Mouse (Mus musculus) olfactory bulb, adult 2 months (tissue): ENCODE results near the gene Smim4. TPM values are rescaled to one million over a fixed set of nuclear protein-coding genes. Genes with fewer than 3 reads are reported as not detected.

Source experiments
- H3K27ac ChIP-seq: fragments of 200-500 bp; 2 replicates; pipeline ENCODE4 v1.5.1; 2012; ENCODE audit warnings: low read depth, low read length; ENCODE audit not compliant: insufficient read depth
- H3K4me1 ChIP-seq: fragments of 200-500 bp; 2 replicates; pipeline ENCODE4 v1.6.1; 2012; ENCODE audit warnings: low read length; ENCODE audit not compliant: control insufficient read depth, insufficient read depth
- H3K4me3 ChIP-seq: fragments of 200-500 bp; 2 replicates; pipeline ENCODE4 v1.5.1; 2012; ENCODE audit warnings: mild to moderate bottlenecking, low read depth, low read length, moderate library complexity; ENCODE audit not compliant: insufficient read depth
- CTCF ChIP-seq: fragments of 200-500 bp; IDR thresholded peaks from 2 replicates; pipeline ENCODE4 v1.5.1; 2012; ENCODE audit warnings: low read depth, mild to moderate bottlenecking, low read length, moderate library complexity; ENCODE audit not compliant: insufficient read depth
- POLR2A ChIP-seq: fragments of 200-500 bp; IDR thresholded peaks from 2 replicates; pipeline ENCODE4 v1.6.1; 2012; ENCODE audit warnings: mild to moderate bottlenecking, low read depth, low read length, moderate library complexity; ENCODE audit not compliant: insufficient read depth
- WGBS: fragments of 180-500 bp; shearing (Covaris S2); methylation state at CpG from one replicate; pipeline ENCODE4 v1.1.7; 2018; 5-methylcytosine and 5-hydroxymethylcytosine counted together
- polyA plus RNA-seq: library from polyadenylated mRNA; stranded (reverse); fragments of >200 nt; gene quantifications from 2 replicates; pipeline ENCODE4 v1.2.4, GENCODE M21; 2012; ENCODE audit warnings: low replicate concordance; ENCODE audit not compliant: missing spikeins, insufficient read depth, insufficient read length

Smim4 gene
- polyA plus RNA-seq, 1 experiment: not detected

DNA sequence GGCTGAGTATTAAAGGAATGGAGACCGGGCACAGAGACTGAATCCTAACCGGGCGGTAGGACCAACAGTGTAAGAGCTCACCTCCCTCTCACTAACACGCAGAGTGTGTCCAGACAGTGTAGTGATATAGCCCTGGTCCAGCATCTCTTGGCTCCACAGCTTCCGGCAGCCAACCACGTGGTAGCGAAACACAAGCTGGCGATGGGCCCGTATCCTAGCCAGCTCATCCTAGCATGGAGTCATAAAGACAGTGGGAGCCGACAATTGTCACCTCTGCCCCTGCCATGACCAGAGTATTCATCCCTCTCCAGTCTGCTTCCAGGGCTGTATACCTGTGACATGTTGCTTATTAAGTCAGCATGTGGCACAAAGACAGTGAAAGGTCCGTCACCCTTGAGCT is 16.9 kb upstream of the Smim4 start:
- 91% methylated on average over 11 of the region's 11 CpGs for WGBS
- no peak overlapping the region for H3K27ac ChIP-seq
- no peak for TF ChIP-seq POLR2A
- no peak for TF ChIP-seq CTCF
- H3K4me3 ChIP-seq: no peak overlapping the region
- no peaks in the 10 kb centered on the region for H3K4me1 ChIP-seq

DNA sequence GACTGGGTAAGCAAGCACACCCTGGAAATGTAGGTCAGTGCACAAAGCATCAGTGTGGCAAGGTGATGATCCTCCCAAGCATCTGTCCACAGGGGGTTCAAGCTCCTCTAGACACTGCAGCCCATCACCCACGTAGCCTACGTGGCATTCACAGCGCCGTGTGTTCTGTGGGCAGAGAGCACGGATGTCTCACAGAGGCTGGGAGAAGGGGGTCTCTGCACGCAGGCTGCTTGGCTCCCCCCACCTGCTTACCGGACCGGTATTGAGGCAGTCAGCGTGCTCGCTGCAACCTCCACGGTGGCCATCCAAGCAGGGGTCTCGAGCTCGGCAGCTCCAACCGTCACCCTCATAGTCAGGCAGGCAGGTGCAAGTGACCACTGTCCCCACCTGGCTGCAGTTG is 12.3 kb upstream of the Smim4 start:
- no peak for TF ChIP-seq POLR2A
- Histone ChIP-seq H3K27ac (no peak overlapping the region), H3K4me3 (no peak overlapping the region), H3K4me1 (0 out of 2 replicates have a peak, but pooled peaks cover 3% of the 10 kb centered on the region)
- WGBS: 97% methylated on average over 14 of the region's 14 CpGs

DNA sequence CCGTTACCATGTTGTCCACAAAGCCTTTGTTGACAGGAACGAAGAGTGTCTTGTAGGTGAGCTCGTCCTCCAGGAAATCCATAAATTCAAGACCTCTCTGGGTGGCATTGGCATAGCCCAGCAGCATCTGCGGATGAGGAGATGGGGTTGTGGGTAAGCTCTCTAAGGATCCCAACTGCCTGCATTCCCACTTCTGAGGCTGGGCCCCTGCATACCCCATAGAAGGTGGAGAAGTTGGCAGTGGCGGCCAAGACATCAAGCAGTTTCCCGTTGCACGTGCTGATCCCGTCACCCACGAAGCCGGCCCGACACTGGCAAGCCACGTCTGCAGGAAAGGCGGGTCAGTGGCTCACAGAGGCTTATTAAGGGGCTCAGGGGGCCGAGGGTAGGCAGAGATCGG is 11.4 kb upstream of the Smim4 start:
- Histone ChIP-seq H3K4me3 (no peak overlapping the region), H3K4me1 (0 out of 2 replicates have a peak, but pooled peaks cover 3% of the 10 kb centered on the region), H3K27ac (no peak overlapping the region)
- 89% methylated on average over 15 of the region's 15 CpGs for WGBS
- TF ChIP-seq CTCF (no peak), POLR2A (no peak)

DNA sequence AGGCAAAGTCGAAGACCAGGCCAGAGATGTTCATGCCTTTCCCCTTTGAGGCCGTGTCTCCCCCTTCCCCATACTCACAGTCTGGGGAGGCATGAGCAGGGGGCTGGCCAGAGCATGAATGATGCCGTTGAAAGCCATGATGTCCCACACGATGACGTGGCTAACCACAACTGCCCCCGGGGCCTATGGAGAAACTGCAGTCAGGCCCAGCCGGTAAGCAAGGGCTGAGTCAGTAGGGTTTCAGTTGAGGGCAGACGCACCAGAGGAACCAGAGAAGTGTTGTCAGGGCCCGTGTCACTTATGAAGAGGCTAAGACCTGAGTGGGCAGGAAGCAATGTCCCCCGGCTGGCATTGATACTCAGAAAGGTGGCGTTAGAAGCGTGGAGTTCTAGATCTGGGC is 10.9 kb upstream of the Smim4 start:
- Histone ChIP-seq H3K4me3 (no peak overlapping the region), H3K27ac (no peak overlapping the region), H3K4me1 (peaks cover 3% of the 10 kb centered on the region; the same call in 1 of the 2 replicates)
- WGBS: 90% methylated on average over 12 of the region's 12 CpGs
- TF ChIP-seq CTCF: no peak
- no peak for TF ChIP-seq POLR2A

DNA sequence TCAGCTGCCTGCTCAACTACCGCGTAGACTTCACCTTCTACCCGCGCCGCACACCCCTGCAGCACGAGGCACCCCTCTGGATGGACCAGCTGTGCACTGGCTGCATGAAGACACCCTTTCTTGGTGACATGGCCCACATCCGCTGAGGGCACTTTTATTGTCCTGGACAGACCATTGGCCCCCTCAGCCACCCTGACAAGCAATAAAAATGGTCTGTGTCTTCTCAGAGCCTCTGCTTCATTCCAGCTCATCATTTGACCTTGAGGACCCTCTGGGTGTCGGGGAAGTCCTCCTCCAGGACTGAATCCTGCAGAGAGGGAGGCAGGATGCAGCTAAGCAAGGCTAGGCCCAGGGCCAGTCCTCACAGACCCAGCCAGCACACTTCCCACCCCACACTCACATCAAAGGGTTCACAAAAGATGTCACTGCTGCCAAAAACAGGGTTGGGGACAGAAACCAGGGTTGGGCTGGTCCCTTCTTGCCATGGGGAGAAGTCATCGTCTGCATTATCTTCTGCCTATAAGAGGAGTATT is 10.2 kb upstream of the Smim4 start:
- Histone ChIP-seq H3K27ac (no peak overlapping the region), H3K4me3 (no peak overlapping the region), H3K4me1 (peaks cover 8% of the 10 kb centered on the region)
- WGBS: 89% methylated on average over 9 of the region's 9 CpGs
- TF ChIP-seq POLR2A (no peak), CTCF (no peak)

DNA sequence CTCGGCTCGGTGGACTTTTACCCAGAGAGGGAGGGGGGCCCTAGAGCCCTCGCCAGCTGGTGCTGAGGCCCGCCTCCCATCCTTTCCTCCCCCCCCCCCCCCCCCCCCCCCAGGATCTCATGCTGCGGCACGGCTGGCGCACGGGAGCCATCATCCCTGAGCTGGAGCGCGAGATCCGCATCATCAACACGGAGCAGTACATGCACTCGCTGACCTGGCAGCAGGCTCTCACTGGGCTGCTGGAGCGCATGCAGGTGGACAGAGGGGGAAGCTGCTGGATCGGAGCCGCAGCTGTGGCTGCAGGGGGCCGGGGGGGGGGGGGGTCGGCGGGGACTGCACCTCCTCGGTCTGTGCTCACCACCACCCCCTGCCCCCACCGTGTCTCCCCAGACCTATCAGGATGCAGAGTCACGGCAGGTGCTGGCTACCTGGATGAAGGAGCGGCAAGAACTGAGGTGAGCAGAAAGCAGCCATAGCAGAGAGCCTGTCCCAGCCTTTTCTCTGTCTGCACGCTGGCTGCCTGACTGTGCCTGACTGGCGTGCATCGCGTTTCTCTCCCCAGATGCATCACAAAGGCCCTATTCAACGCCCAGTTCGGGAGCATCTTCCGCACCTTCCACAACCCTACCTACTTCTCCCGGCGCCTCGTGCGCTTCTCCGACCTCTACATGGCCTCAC is 9.6 kb upstream of the Smim4 start:
- 84% methylated on average over 30 of the region's 35 CpGs for WGBS
- TF ChIP-seq POLR2A (no peak), CTCF (no peak)
- Histone ChIP-seq H3K4me1 (peaks cover 14% of the 10 kb centered on the region), H3K27ac (no peak overlapping the region), H3K4me3 (no peak overlapping the region)

DNA sequence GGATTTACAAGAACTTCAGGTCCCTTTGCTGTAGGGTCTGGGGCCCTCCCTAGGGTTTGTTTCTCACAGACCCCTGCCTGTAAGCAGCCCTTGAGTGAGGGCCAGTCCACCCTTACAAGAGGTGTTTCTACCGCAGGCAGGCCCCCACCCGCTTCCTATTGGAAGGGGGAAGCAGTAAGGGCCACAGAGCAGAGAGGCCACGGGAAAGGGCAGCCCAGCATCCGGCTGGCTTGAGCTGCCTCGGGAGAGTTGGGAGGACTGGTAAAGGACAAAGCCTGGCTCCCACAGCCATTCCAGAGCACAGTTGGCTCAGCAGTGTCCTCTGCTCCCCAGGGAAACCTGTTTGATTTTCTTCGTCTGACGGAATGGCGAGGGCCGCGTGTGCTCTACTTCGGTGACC is 9.0 kb upstream of the Smim4 start:
- TF ChIP-seq CTCF (no peak), POLR2A (no peak)
- Histone ChIP-seq H3K27ac (no peak overlapping the region), H3K4me1 (peaks cover 18% of the 10 kb centered on the region), H3K4me3 (no peak overlapping the region)
- 78% methylated on average over 11 of the region's 11 CpGs for WGBS

DNA sequence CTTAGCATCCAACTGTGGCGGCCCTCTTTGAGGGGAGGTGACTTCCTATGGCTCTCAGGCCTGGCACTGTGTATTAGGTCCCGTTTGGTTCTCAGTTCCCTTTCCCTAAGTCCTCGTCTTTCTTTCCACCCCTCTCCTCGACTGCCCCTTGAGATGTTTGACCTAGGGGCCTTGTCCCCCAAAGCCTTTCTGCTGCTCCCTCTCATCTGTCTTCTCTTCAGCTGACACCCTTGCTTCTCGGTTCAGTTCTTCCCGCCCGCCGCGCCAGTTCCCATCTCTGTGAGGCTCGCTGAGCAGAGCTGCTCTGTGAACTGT is 8.5 kb upstream of the Smim4 start:
- TF ChIP-seq CTCF (no peak), POLR2A (no peak)
- Histone ChIP-seq H3K27ac (no peak overlapping the region), H3K4me3 (no peak overlapping the region), H3K4me1 (peaks cover 18% of the 10 kb centered on the region)
- WGBS: 88% methylated on average over 10 of the region's 10 CpGs

DNA sequence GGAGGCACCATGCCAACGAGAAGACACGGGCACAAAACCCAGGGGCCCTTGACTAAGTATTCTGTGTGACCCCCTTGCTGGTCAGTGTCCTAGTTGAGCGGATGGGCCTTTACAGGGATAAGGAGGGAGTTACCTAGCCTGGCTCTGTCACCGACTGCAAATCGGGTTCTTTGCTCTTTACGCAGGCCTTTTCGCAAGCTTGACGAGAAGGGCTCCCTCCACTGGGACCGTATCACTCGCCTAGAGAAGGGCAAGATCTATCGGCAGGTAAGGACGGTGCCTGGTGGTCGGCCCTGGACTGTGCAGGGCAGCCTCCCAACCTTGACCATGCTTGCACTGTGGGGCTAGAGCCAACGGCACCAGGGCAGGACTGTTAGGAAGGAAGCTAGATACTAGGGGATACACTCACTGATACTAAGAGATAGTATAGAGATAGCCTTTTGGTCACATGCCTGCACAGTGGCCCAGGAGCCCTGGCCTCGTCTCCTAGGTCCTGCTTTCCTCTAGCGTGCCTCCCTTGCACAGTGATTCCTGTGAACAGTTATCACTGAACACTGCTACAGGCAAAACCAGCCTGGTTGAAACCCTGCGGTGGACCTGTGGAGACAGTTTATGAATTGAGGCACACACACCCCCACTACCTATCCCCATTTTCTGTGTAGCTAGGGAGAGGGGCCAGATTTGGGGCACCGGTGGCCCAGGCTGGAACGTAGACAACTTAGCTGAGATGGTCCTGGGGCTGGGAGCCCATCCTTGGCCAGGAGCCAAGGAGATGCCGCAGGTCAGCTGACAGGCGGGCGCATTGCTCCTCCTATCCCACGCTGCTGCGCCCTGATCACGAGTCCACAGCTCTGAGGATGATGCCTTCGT is 7.9 kb upstream of the Smim4 start:
- TF ChIP-seq CTCF (no peak), POLR2A (no peak)
- Histone ChIP-seq H3K4me1 (peaks cover 22% of the 10 kb centered on the region), H3K27ac (no peak overlapping the region), H3K4me3 (no peak overlapping the region)
- WGBS: 93% methylated on average over 26 of the region's 26 CpGs
